Mouse (Mus musculus) stomach, postnatal 0 days (tissue): Measurements from ENCODE around the gene Polr3g. TPM values are rescaled to one million over a fixed set of nuclear protein-coding genes. Genes with fewer than 3 reads are reported as not detected.

ENCODE experiments used
- ATAC-seq: fragments of 200-750 bp; cut with Nextera tagmentation; 2 replicates; pipeline ENCODE4 v1.8.0; 2017; ENCODE audit not compliant: low FRiP score, low TSS enrichment
- DNase-seq: peaks from one replicate; pipeline ENCODE4 v3.0.0-alpha.2; 2016; ENCODE audit warnings: low spot score
- H3K27ac ChIP-seq: fragments of 300-500 bp; sonication (generic); replicated peaks from 2 replicates; pipeline ENCODE4 v1.5.1; 2014; ENCODE audit warnings: mild to moderate bottlenecking, control low read depth
- H3K27me3 ChIP-seq: fragments of 300-500 bp; sonication (generic); 2 replicates; pipeline ENCODE4 v1.6.1; 2014; ENCODE audit warnings: low read length; ENCODE audit not compliant: control insufficient read depth, insufficient read depth
- H3K36me3 ChIP-seq: fragments of 300-500 bp; sonication (generic); 2 replicates; pipeline ENCODE4 v1.6.1; 2014; ENCODE audit warnings: low read length, mixed read lengths; ENCODE audit not compliant: control insufficient read depth, insufficient read depth
- H3K4me1 ChIP-seq: fragments of 300-500 bp; sonication (generic); replicated peaks from 2 replicates; pipeline ENCODE4 v1.6.1; 2014; ENCODE audit warnings: antibody characterized with exemption; ENCODE audit not compliant: control insufficient read depth, insufficient read depth
- H3K4me2 ChIP-seq: fragments of 300-500 bp; sonication (generic); replicated peaks from 2 replicates; pipeline ENCODE4 v1.6.1; 2014; ENCODE audit warnings: low read depth, mild to moderate bottlenecking, control low read depth, moderate library complexity
- H3K4me3 ChIP-seq: fragments of 300-500 bp; sonication (generic); 2 replicates; pipeline ENCODE4 v1.5.1; 2014; ENCODE audit warnings: low read depth, low read length, control low read depth
- H3K9ac ChIP-seq: fragments of 300-500 bp; sonication (generic); 2 replicates; pipeline ENCODE4 v1.6.1; 2014; ENCODE audit warnings: mild to moderate bottlenecking, low read length, control low read depth, mixed read lengths
- H3K9me3 ChIP-seq: fragments of 300-500 bp; sonication (generic); 2 replicates; pipeline ENCODE4 v1.6.1; 2016; ENCODE audit warnings: low read length; ENCODE audit not compliant: control insufficient read depth
- CTCF ChIP-seq: IDR thresholded peaks from 2 replicates; pipeline ENCODE4 v1.5.1; 2016; ENCODE audit warnings: antibody characterized with exemption, low read depth, mild to moderate bottlenecking, moderate library complexity
- EP300 ChIP-seq: optimal IDR thresholded peaks from 2 replicates; pipeline ENCODE3; 2016; ENCODE audit warnings: antibody characterized with exemption
- WGBS: fragments of 180-500 bp; shearing (Covaris S2); extraction: QIAGEN DNeasy Blood & Tissue Kit; methylation state at CpG from one replicate; pipeline ENCODE4 v1.1.7; 2014; 5-methylcytosine and 5-hydroxymethylcytosine counted together
- polyA plus RNA-seq: library from polyadenylated mRNA; unstranded; fragments of >200 nt; fragmentation: Nextera tagmentation; extraction: Ambion mirVana; gene quantifications from 2 replicates; pipeline ENCODE4 v1.2.1, GENCODE M21; 2015

The Polr3g gene
- polyA plus RNA-seq, 1 experiment from 2014 or later, result 39.6 TPM

- Histone ChIP-seq H3K4me1 (no peaks in the 10 kb centered on the region), H3K4me2 (no peak overlapping the region), H3K36me3 (no peaks in the 10 kb centered on the region), H3K9ac (no peak overlapping the region), H3K27me3 (no peaks in the 10 kb centered on the region), H3K27ac (no peak overlapping the region), H3K9me3 (no peaks in the 10 kb centered on the region), H3K4me3 (no peak overlapping the region)
- WGBS, result 66% methylated on average over 5 of the region's 5 CpGs
- TF ChIP-seq EP300, result no peak
- TF ChIP-seq CTCF, result no peak
- DNase-seq, result no peak
- no peak for ATAC-seq
Measured at GRCm38 (mm10) chr13:81684258-81684657, 26.6 kb downstream of the Polr3g start.

- H3K9ac ChIP-seq, result no peak overlapping the region
- H3K27me3 ChIP-seq, result no peaks in the 10 kb centered on the region
- H3K9me3 ChIP-seq, result no peaks in the 10 kb centered on the region
- H3K27ac ChIP-seq, result no peak overlapping the region
- no peak for DNase-seq
- no peak for TF ChIP-seq CTCF
- TF ChIP-seq EP300, result no peak
- H3K4me1 ChIP-seq, result no peaks in the 10 kb centered on the region
- 70% methylated on average over 3 of the region's 3 CpGs for WGBS
- H3K4me2 ChIP-seq, result no peak overlapping the region
- no peak overlapping the region for H3K4me3 ChIP-seq
- ATAC-seq, result peak; percentile 83
- no peaks in the 10 kb centered on the region for H3K36me3 ChIP-seq
Measured at GRCm38 (mm10) chr13:81683107-81683506, 27.7 kb downstream of the Polr3g start.

GRCm38 (mm10) chr13:81675333-81675732, 35.5 kb downstream of the Polr3g start:
- no peaks in the 10 kb centered on the region for H3K4me1 ChIP-seq
- H3K27ac ChIP-seq, result no peak overlapping the region
- 69% methylated on average over 8 of the region's 8 CpGs for WGBS
- ATAC-seq, result no peak
- H3K36me3 ChIP-seq, result no peaks in the 10 kb centered on the region
- no peaks in the 10 kb centered on the region for H3K27me3 ChIP-seq
- H3K9ac ChIP-seq, result no peak overlapping the region
- no peak overlapping the region for H3K4me2 ChIP-seq
- TF ChIP-seq EP300 (no peak), CTCF (no peak)
- H3K4me3 ChIP-seq, result no peak overlapping the region
- DNase-seq, result no peak
- H3K9me3 ChIP-seq, result no peaks in the 10 kb centered on the region

DNA sequence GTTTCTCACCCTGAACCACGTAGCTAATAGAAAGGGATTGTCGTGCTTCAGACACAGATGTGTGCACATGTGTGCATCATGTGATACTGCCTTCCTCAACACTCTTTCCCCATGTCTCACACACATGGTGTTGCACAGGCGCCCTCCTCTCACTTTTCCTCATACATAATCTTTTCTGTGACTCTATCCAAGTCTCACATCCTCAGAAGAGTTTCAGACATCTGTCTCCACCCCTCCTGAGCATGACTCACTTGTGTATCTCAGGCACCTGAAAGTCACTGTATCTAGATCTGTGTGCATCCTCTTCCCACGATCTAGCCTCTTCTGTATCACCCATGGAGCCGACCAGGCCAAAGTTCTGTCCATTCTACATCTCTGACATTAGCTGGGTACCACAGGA, 43.1 kb downstream of the Polr3g start:
- Histone ChIP-seq H3K36me3 (peaks cover 19% of the 10 kb centered on the region; the same call in 1 of the 2 replicates), H3K4me1 (no peaks in the 10 kb centered on the region), H3K9me3 (no peaks in the 10 kb centered on the region), H3K27ac (no peak overlapping the region), H3K27me3 (no peaks in the 10 kb centered on the region), H3K9ac (no peak overlapping the region), H3K4me3 (no peak overlapping the region), H3K4me2 (no peak overlapping the region)
- 91% methylated on average over 5 of the region's 5 CpGs for WGBS
- ATAC-seq (no peak), DNase-seq (no peak)
- TF ChIP-seq EP300 (no peak), CTCF (no peak)

- Histone ChIP-seq H3K27me3 (no peaks in the 10 kb centered on the region), H3K4me3 (no peak overlapping the region), H3K9me3 (no peaks in the 10 kb centered on the region), H3K27ac (no peak overlapping the region), H3K4me1 (no peaks in the 10 kb centered on the region), H3K4me2 (no peak overlapping the region), H3K36me3 (peaks cover 16% of the 10 kb centered on the region; the same call in 1 of the 2 replicates), H3K9ac (no peak overlapping the region)
- no peak for TF ChIP-seq CTCF
- no peak for TF ChIP-seq EP300
- whole genome bisulfite sequencing, result 71% methylated on average over 5 of the region's 5 CpGs
- DNase-seq (peak; percentile 32), ATAC-seq (peak; percentile 85)
Measured at GRCm38 (mm10) chr13:81664331-81664698, 46.5 kb downstream of the Polr3g start.

DNA sequence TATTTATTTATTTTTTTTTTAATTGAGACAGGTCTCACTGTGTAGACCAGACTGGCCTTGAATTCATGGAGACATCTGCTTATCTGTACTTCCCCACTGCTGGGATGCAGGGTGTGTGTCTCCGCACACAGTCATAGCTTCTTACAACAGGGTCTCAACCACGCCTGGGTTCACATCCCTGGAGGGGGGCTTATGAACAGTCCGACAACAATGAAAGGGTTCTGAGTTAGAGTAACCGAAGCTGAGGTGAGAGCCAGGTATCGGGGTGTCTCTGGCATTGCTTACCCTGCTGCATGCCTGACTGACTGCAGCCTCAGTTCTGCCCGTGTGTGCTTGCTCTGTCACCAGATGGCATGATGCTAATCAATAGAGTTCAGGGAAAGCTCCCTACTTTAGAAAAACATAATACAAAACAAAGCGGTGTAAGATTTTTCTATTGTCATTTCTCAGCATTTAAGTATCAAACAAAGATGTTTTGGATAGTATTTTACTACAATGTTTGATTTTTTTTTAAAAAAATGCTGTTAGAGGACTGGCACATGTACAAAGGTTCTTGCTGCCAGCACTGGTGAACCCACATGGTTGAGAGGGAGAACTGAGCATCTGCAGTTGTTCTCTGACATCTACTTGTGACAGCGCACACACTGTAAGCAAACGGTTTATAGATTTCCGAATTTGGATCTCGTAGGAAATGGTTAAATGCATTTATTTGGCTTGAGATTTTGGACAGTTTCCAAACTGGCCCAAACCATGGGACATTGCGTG, 47.1 kb downstream of the Polr3g start:
- no peak for ATAC-seq
- Histone ChIP-seq H3K4me2 (no peak overlapping the region), H3K9me3 (no peaks in the 10 kb centered on the region), H3K27me3 (no peaks in the 10 kb centered on the region), H3K36me3 (peaks cover 14% of the 10 kb centered on the region; the same call in 1 of the 2 replicates), H3K4me1 (no peaks in the 10 kb centered on the region), H3K4me3 (no peak overlapping the region), H3K27ac (no peak overlapping the region), H3K9ac (no peak overlapping the region)
- DNase-seq, result no peak
- TF ChIP-seq EP300 (no peak), CTCF (no peak)
- WGBS, result 79% methylated on average over 12 of the region's 12 CpGs
